Mouse (Mus musculus): ENCODE measurements around the gene Clstn2. TPM values are rescaled to one million over a fixed set of nuclear protein-coding genes. Genes with fewer than 3 reads are reported as not detected.

Gene Clstn2
- polyA plus RNA-seq, 1 experiment from 2014 or later, result 1.4 TPM

- Histone ChIP-seq H3K27ac (no peak overlapping the region), H3K27me3 (ENCODE audit: insufficient read depth, poor library complexity, severe bottlenecking) (no peaks in the 10 kb centered on the region), H3K36me3 (no peaks in the 10 kb centered on the region), H3K9me3 (no peaks in the 10 kb centered on the region), H3K4me1 (replicated peaks) (no peaks in the 10 kb centered on the region), H3K4me3 (no peak overlapping the region)
- no peak for DNase-seq (ENCODE audit: low spot score)
- WGBS, result 59% methylated on average over 8 of the region's 8 CpGs
Measured at GRCm38 (mm10) chr9:97867013-97867700, 165.8 kb downstream of the Clstn2 start.

GRCm38 (mm10) chr9:97852859-97853258, 180.1 kb downstream of the Clstn2 start:
- Histone ChIP-seq H3K36me3 (no peaks in the 10 kb centered on the region), H3K27me3 (ENCODE audit: insufficient read depth, poor library complexity, severe bottlenecking) (no peaks in the 10 kb centered on the region), H3K9me3 (no peaks in the 10 kb centered on the region), H3K4me3 (no peak overlapping the region), H3K27ac (no peak overlapping the region), H3K4me1 (replicated peaks) (no peaks in the 10 kb centered on the region)
- DNase-seq (ENCODE audit: low spot score), result no peak

- no peak for DNase-seq (ENCODE audit: low spot score)
- Histone ChIP-seq H3K4me1 (replicated peaks) (no peaks in the 10 kb centered on the region), H3K27me3 (ENCODE audit: insufficient read depth, poor library complexity, severe bottlenecking) (no peaks in the 10 kb centered on the region), H3K27ac (no peak overlapping the region), H3K9me3 (no peaks in the 10 kb centered on the region), H3K36me3 (no peaks in the 10 kb centered on the region), H3K4me3 (no peak overlapping the region)
- 89% methylated on average over 12 of the region's 12 CpGs for WGBS
Measured at GRCm38 (mm10) chr9:97847873-97848838, 184.8 kb downstream of the Clstn2 start.

DNA sequence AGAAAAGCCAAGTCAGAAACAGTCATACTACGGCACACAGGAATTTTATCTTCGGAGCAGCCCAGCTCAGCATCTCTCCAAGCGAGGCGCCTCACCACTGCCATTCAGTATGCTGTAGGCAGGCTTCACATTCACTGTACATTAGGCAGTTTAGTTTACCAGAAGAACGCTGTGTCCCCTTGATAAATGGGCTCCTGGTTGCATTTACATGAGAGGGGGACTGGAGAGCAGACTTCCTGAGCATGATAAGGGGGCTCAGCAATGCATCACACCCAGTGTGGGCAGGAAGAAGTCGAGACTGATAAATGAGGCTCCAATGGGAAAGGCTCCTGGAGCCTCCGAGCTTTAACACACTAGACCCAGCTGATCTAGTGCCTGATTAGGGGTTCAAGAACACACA, 190.9 kb downstream of the Clstn2 start:
- Histone ChIP-seq H3K4me1 (replicated peaks) (no peaks in the 10 kb centered on the region), H3K27ac (no peak overlapping the region), H3K4me3 (no peak overlapping the region), H3K27me3 (ENCODE audit: insufficient read depth, poor library complexity, severe bottlenecking) (no peaks in the 10 kb centered on the region), H3K36me3 (no peaks in the 10 kb centered on the region), H3K9me3 (no peaks in the 10 kb centered on the region)
- DNase-seq (ENCODE audit: low spot score), result no peak
- WGBS, result 85% methylated on average over 7 of the region's 7 CpGs

- H3K36me3 ChIP-seq, result no peaks in the 10 kb centered on the region
- H3K4me3 ChIP-seq, result no peak overlapping the region
- no peaks in the 10 kb centered on the region for H3K27me3 ChIP-seq (ENCODE audit: insufficient read depth, poor library complexity, severe bottlenecking)
- no peaks in the 10 kb centered on the region for H3K9me3 ChIP-seq
- peaks cover 8% of the 10 kb centered on the region for H3K4me1 ChIP-seq (replicated peaks)
- no peak overlapping the region for H3K27ac ChIP-seq
- WGBS, result 87% methylated on average over 3 of the region's 3 CpGs
- DNase-seq (ENCODE audit: low spot score), result no peak
Measured at GRCm38 (mm10) chr9:97831216-97831615, 201.8 kb downstream of the Clstn2 start.

GRCm38 (mm10) chr9:97829919-97830318, 203.1 kb downstream of the Clstn2 start:
- H3K27ac ChIP-seq, result no peak overlapping the region
- peaks cover 9% of the 10 kb centered on the region for H3K4me1 ChIP-seq (replicated peaks)
- H3K9me3 ChIP-seq, result no peaks in the 10 kb centered on the region
- H3K4me3 ChIP-seq, result no peak overlapping the region
- no peaks in the 10 kb centered on the region for H3K27me3 ChIP-seq (ENCODE audit: insufficient read depth, poor library complexity, severe bottlenecking)
- H3K36me3 ChIP-seq, result no peaks in the 10 kb centered on the region
- 92% methylated on average over 2 of the region's 2 CpGs for WGBS
- no peak for DNase-seq (ENCODE audit: low spot score)

GRCm38 (mm10) chr9:97827689-97828088, 205.3 kb downstream of the Clstn2 start:
- Histone ChIP-seq H3K36me3 (no peaks in the 10 kb centered on the region), H3K27me3 (ENCODE audit: insufficient read depth, poor library complexity, severe bottlenecking) (no peaks in the 10 kb centered on the region), H3K27ac (no peak overlapping the region), H3K4me3 (no peak overlapping the region), H3K9me3 (no peaks in the 10 kb centered on the region), H3K4me1 (replicated peaks) (peaks cover 9% of the 10 kb centered on the region)
- peak; percentile 3 for DNase-seq (ENCODE audit: low spot score)
- WGBS, result 56% methylated on average over 10 of the region's 10 CpGs

GRCm38 (mm10) chr9:97826077-97826947, 206.7 kb downstream of the Clstn2 start:
- no peak overlapping the region for H3K4me3 ChIP-seq
- DNase-seq (ENCODE audit: low spot score), result peak; percentile 6
- H3K4me1 ChIP-seq (replicated peaks), result peaks cover 9% of the 10 kb centered on the region
- whole genome bisulfite sequencing, result 71% methylated on average over 16 of the region's 16 CpGs
- H3K36me3 ChIP-seq, result no peaks in the 10 kb centered on the region
- H3K27ac ChIP-seq, result no peak overlapping the region
- H3K9me3 ChIP-seq, result no peaks in the 10 kb centered on the region
- H3K27me3 ChIP-seq (ENCODE audit: insufficient read depth, poor library complexity, severe bottlenecking), result no peaks in the 10 kb centered on the region

DNA sequence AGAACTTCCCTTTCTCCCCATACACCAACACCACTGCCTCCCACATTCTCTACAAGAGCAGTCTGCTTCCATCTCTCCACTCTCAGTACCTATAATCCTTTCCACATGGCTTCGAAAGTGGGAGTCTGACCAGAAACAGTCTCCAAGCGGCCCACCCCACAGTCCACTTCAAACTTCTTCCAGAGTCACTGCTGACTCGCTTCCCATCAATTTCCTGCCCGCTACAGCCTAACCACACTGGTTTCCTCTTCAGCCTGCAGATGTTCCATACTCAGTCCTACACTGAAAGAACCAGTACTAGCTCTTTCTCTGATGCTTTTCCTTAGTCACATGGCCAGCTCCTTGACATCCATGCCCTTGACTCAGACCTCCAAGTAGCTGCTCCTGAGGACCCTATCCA, 215.9 kb downstream of the Clstn2 start:
- H3K36me3 ChIP-seq, result no peaks in the 10 kb centered on the region
- H3K27me3 ChIP-seq (ENCODE audit: insufficient read depth, poor library complexity, severe bottlenecking), result no peaks in the 10 kb centered on the region
- no peak overlapping the region for H3K4me3 ChIP-seq
- no peak for DNase-seq (ENCODE audit: low spot score)
- no peak overlapping the region for H3K27ac ChIP-seq
- H3K4me1 ChIP-seq (replicated peaks), result no peaks in the 10 kb centered on the region
- no peaks in the 10 kb centered on the region for H3K9me3 ChIP-seq
- 86% methylated on average over 4 of the region's 4 CpGs for WGBS

- DNase-seq (ENCODE audit: low spot score), result no peak
Measured at GRCm38 (mm10) chr9:97816143-97816805, 216.7 kb downstream of the Clstn2 start.

GRCm38 (mm10) chr9:97813157-97813556, 219.8 kb downstream of the Clstn2 start:
- Histone ChIP-seq H3K4me1 (replicated peaks) (no peaks in the 10 kb centered on the region), H3K27me3 (ENCODE audit: insufficient read depth, poor library complexity, severe bottlenecking) (no peaks in the 10 kb centered on the region), H3K27ac (no peak overlapping the region), H3K4me3 (no peak overlapping the region), H3K9me3 (no peaks in the 10 kb centered on the region), H3K36me3 (no peaks in the 10 kb centered on the region)
- WGBS, result 56% methylated on average over 3 of the region's 3 CpGs
- DNase-seq (ENCODE audit: low spot score), result no peak

More at GRCm38 (mm10) chr9:97816143-97816805, 216.7 kb downstream of the Clstn2 start:
- Histone ChIP-seq H3K4me3 (no peak overlapping the region), H3K27ac (no peak overlapping the region), H3K9me3 (no peaks in the 10 kb centered on the region), H3K36me3 (no peaks in the 10 kb centered on the region), H3K4me1 (replicated peaks) (no peaks in the 10 kb centered on the region), H3K27me3 (ENCODE audit: insufficient read depth, poor library complexity, severe bottlenecking) (no peaks in the 10 kb centered on the region)
- 63% methylated on average over 3 of the region's 3 CpGs for WGBS

DNA sequence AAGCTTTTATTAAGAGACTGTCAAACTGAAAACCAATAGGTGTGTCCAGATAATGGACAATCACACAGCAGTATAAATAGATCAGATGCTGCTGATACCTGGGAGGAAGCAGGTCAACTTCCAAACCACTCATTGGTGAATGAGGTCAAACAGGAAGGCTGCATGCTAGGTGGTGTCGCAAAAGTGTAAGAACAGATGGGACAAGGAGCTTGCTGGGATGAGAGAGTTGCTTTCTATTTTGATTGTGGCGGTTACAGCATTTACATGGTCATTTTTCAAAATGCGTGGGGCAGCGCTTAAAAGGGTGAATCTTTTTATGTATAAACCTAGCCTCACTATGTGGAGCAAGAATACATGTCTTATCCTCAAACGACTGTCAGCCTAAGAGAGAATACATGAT, 225.9 kb downstream of the Clstn2 start:
- DNase-seq (ENCODE audit: low spot score), result no peak
- Histone ChIP-seq H3K27ac (no peak overlapping the region), H3K36me3 (no peaks in the 10 kb centered on the region), H3K4me1 (replicated peaks) (no peaks in the 10 kb centered on the region), H3K9me3 (no peaks in the 10 kb centered on the region), H3K4me3 (no peak overlapping the region), H3K27me3 (ENCODE audit: insufficient read depth, poor library complexity, severe bottlenecking) (no peaks in the 10 kb centered on the region)
- WGBS, result 90% methylated on average over 5 of the region's 5 CpGs
